Mouse (Mus musculus) MEL-GATA-1-ER (cell line): ENCODE measurements at regions not wholly inside any gene's neighbourhood (a gene's known extent, or its start where the extent isn't known, plus 50 kb on each side); places are given as distances from the start of the nearest gene placed in this dataset.

Experiments used
- DNase-seq: peaks from one replicate; pipeline ENCODE4 v3.0.0-alpha.2; 2012; ENCODE audit warnings: low read depth; ENCODE audit errors: extremely low read depth

DNA sequence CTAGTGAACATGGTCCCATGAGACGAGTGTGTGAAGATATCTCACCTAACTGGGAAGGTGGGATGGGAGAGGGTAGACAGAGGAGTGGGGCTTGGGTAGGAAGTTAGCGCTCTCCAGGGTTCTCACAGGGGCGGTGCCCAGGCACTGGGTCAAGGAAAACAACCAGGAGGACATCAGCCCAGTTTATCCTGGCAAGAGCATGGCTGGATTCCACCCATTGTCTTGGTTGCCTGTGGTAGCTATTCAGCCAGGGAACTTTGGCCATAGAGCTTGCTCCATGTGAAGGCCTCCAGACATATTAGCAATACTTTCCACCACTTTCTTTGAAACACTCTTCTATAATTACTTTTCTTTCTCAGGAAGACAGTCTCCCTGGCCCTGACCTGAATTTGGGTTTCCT, 131.4 kb downstream of the 1700020N01Rik start:
- no peak for DNase-seq

DNA sequence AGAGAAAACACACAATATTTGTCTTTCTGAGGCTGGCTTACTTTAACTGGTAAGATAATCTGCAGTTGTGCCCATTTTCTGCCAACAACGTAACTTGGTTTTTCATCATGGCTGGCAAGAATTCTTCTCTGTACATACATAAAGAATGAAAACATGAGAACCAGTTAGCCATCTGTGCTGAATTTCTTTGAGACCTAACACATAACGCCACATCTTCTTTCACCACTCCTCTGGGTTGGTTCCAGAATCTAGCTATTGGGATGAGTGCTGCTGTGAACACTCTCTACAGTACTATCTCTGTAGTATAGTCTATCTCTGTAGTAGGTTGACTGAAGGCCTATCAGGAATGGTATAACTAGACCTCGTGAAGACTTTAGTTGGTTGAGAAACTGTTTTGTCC, 132.1 kb downstream of the 1700020N01Rik start:
- DNase-seq: no peak

DNA sequence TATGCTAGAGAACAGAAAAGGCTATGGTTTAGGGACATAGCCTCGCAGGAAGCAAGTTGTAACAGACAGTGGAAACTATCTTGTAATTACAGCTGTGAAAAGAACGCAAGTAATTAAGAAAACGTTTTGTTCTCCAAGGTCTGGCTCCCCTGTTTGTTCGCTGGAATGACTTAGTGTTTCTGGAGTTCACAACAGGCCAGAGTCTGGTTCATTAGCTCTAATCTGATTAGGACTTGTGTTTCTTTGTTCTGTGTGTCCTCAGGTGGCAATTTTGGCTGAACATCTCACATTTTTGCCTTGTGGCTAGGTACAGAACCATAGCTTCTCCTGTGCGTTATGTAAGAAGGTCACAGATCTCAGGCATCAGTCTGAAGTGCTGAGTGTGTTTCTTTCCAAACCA, 141.7 kb upstream of the Sgk1 start:
- no peak for DNase-seq

DNA sequence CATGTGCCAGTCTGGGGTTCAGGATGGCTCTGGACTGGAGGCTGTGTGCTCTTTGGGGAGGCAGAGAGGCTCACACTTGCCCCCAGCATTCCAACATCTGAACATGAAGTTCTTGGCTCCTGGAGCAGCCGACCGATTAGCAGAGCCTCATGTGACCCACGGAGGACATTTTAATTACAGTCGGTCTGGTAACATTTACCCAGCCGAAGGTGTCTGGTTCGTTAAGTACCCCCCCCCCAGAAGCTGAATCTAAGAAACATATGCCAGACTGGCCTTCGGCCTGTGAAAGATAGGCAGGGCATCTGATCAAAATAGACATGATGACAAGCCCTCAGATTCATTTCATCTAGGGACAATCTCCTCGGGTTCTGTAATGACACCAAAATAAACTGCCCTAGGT, 140.4 kb upstream of the Sgk1 start:
- DNase-seq: no peak

DNA sequence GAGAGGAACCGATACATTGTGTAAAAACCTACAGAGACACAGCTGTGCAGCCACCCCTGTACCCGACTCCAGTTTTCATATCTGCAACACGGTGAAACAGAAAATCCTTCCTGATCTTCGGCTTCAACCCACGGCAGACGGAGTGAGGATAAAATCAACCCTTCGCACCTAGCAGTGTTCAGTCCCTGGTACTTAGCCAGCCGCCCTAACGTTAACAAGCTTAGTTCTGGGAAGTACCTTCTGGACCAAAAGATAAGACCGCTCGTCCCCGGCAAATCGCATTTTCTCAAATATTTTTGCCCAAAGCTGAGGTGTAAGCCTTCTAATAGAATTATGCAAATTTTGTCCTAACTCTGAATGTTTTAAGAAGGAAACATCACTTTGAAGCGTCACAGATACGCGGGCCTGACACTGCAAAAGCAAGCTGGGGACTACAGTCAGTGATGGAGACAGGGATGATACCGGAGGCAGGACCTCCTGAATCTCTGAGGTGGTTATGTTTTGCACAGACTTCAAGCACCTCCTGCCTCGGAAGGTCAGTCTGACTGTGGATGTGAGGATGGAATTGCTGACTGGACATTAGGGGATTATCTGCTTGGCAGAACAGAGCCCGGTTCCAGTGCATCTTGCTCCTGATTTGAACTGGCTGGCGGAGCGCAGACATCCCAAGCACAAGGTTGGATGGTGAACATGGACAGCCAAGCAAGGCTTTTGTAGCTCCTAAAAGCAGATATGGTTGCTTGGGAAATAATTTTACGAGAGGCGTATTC, 139.8 kb upstream of the Sgk1 start:
- peak; percentile 50 for DNase-seq

DNA sequence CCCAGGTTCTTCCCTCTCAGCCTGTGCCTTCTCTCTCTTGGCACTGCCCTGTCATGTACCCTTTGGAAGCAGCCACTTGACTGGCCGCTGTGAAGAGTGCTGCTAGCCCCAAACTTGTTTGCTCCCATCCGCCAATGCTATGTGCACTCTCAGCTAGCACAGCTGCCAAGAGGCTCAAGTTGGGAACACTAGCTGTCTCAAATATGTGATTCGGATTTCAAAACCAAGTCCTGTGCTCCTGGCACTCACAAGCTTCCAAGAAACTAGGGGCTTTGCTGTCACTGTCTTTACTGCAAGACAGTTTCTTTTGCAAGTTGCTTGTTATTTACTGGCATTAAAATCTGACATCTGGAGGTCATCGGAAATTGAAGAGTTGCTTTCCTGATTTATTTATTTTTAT, 138.6 kb upstream of the Sgk1 start:
- no peak for DNase-seq

GRCm38 (mm10) chr10:21744341-21744955, 137.5 kb upstream of the Sgk1 start:
- DNase-seq: no peak

- DNase-seq: no peak
These were observed 136.0 kb upstream of the Sgk1 start for GRCm38 (mm10) chr10:21745940-21746487.

GRCm38 (mm10) chr10:21746713-21747112, 135.3 kb upstream of the Sgk1 start:
- no peak for DNase-seq

DNA sequence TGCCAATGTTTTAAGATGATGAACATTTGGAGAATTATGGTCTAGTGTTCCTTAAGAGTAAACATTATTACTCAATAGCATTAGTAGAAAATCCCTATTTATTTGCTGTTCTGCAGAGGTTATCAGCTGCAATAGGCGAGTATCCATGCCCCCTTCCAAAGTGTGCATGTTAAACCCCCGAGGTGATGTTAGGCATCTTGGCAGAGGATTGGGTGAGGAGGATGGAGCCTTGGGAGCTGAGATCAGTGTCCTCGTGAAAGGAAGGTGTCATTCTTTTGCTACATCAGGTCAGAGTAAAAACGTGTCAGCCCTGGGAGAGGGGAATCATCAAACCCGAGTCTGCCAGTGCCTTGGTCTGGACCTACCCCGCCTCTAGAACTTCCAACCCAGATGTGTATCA, 130.7 kb upstream of the Sgk1 start:
- no peak for DNase-seq

- no peak for DNase-seq
These were observed 129.6 kb upstream of the Sgk1 start for GRCm38 (mm10) chr10:21752392-21752791.

DNA sequence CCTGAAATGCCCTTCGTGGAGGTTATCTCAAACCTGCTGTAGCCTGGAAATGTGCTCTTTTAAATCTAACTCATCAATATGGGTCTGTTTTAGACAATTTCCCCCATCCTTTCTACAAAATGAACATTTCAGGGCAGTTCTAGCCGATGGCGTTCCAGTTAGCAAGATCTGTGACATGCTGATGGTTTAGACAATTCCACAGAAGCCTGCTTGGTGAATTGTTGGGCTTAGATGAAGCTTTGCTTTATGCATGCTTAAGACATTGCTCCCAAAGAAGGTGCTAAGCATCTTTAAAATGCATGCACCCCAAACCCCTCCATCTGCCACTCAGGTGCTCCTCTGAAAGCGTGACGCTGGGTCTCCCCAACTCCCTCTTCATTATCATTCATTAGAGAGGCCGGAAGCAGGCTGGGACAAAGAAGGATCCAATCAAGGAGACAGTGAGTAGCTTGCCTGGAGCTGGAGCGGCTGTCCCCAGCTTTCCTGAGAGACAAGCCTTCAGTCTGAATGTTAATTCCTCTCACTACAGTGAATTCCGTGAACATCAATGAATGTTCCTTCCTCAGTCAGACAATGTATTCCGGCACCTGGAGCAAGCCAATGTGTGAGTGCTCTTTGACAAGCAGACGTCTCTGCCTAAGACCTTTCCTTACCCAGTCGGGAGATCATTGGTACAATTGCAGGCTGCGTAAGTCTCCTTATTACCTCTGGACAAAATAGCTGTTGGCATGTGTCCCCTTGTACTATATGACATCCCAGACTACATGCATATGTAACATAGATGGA, 127.0 kb upstream of the Sgk1 start:
- no peak for DNase-seq

- no peak for DNase-seq
These were observed 126.3 kb upstream of the Sgk1 start for GRCm38 (mm10) chr10:21755717-21756116.

GRCm38 (mm10) chr10:21756811-21757210, 125.2 kb upstream of the Sgk1 start:
- DNase-seq: no peak

- DNase-seq: no peak
These were observed 123.9 kb upstream of the Sgk1 start for GRCm38 (mm10) chr10:21758122-21758521.

GRCm38 (mm10) chr10:21762516-21762915, 119.5 kb upstream of the Sgk1 start:
- no peak for DNase-seq

DNA sequence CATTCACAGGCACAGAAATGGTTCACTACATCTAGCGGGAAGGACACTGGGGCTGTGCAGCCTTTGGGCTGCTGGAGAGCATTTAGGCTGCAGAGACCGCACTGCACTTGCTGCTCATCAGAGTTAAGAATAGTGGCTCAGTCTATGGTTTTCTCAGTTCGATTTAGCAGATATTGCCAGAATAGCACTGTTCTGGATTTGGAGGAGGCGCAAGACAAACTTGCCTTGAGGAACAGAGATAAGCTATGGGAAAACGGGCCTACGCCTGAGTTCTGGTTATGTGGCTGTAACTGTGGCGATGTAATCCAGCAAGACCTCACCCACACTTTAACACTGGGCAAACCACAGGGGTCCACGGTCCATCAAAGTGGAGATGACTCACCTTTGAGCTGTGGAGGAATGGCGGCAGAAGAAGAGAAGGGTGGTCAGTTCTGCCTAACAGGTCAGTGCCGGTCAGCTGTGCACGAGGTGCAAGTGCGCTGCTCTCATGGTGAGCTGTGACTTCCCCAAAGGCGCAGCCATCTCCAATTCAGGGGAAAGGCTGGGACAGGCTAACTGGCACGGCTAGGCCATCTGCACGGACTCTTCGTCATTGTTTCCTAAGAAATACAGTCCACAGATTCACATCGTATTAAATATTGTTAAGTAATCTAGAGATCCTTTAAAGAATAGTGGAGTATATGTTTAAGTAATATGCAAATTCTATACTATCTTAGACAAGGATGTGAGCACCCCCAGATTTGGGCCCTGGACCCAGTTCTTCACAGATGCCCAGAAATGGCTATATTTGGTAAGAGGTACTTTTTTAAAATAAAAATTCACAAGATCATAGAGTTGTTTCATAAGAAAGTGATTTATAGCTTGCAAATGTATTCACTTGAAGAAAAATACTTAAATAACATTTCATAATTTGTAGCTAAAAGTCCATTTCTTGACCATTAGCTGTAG, 118.7 kb upstream of the Sgk1 start:
- DNase-seq: no peak

DNA sequence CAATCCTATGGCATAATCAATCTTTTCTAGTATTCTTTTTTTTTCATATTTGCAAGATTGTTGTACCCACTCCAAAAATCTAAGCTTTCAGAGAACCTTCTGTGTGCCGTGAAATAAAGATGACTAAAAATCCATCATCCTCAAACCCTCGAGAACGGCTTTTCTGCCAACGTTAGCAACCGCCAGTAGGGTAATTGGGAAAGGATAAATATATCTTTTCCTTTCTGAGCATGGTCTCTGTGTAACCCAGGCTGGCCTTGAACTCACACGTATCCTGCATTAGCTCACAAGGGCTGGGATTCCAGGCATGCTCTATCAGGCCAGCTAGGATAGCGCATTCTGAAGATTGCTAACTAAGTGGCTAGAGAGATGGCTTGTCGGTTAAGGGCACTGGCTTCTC, 117.9 kb upstream of the Sgk1 start:
- DNase-seq: no peak

DNA sequence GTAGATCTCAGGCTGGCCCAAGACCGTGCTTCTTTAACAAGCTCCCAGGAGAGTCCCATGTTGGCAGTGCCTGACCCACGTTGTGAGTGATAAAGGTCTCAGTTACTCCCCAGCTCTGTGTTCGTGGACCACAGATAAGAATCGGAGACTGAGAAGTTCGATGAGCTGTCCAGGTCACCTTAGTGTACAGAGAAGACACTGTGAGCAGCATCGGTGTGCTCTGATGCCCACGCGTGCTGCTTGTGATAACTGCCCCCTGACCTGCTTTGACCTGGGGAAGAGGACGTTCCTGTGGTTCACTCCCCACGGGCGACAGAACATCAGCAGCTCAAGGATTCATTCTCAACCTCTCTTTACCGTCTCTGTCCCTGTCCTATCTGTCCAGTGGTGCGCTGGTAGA, 117.1 kb upstream of the Sgk1 start:
- DNase-seq: no peak

DNA sequence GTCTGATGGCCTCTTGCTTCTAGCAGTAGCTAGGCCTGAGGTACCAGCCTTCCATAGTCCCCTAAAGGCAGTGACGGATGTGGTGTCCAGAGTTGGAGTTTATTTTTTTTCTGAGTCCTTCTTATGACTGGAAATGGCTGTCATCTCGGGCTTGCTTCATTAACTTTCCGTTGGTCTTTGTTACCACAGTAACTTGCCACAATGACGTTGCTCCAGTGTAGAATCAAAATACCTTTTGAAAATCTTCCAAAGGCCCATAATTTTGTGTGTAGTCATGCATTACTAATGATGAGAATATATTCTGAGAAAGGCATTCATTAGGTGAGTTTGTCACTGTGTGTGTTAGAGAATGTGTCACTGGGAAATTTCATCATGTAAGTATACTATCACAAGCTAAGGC, 108.4 kb upstream of the Sgk1 start:
- DNase-seq: no peak

- DNase-seq: no peak
These were observed 106.5 kb upstream of the Sgk1 start for GRCm38 (mm10) chr10:21775441-21775840.
